Mouse (Mus musculus) thymus, adult 18-20 months (tissue): ENCODE data around the gene Haus4.
A peak's percentile ranks its signal among the peaks of the same experiment; 100 is the strongest.

Experiments used
- DNase-seq, 2 experiments: peaks; one replicate each; pipeline ENCODE4 v3.0.0; 2022; ENCODE audit warnings: mixed read lengths in 2 of 2

Gene Haus4

GRCm38 (mm10) chr14:54494234-54494633 is 60.2 kb downstream of the Haus4 start:
- DNase-seq = peak; percentile 34 to 40

GRCm38 (mm10) chr14:54493236-54493635 is 61.2 kb downstream of the Haus4 start:
- no peak for DNase-seq

- DNase-seq = no peak
Measured at GRCm38 (mm10) chr14:54492345-54493131, 61.9 kb downstream of the Haus4 start.
